Mouse (Mus musculus) bone marrow macrophage, adult 2 months (primary cell): Measurements from ENCODE around the gene Nkd1.

Experiments
- CTCF ChIP-seq: IDR thresholded peaks from 2 replicates; pipeline ENCODE4 v1.5.1; 2012; ENCODE audit warnings: low read depth, mild to moderate bottlenecking, low read length, moderate library complexity
- POLR2A ChIP-seq: IDR thresholded peaks from 2 replicates; pipeline ENCODE4 v1.6.1; 2012; ENCODE audit warnings: mild to moderate bottlenecking, low read depth, low read length, borderline replicate concordance

- TF ChIP-seq CTCF (no peak), POLR2A (no peak)
Observed at GRCm38 (mm10) chr8:88638908-88639307, 117.8 kb downstream of the Nkd1 start.
